Mouse (Mus musculus): Measurements from ENCODE around the gene Tmem140. TPM values are rescaled to one million over a fixed set of nuclear protein-coding genes. Genes with fewer than 3 reads are reported as not detected.
A peak's percentile ranks its signal among the peaks of the same experiment; 100 is the strongest.

Gene Tmem140
- total RNA-seq (2017): 4.9 and 5.9 TPM in 2 replicates

DNA sequence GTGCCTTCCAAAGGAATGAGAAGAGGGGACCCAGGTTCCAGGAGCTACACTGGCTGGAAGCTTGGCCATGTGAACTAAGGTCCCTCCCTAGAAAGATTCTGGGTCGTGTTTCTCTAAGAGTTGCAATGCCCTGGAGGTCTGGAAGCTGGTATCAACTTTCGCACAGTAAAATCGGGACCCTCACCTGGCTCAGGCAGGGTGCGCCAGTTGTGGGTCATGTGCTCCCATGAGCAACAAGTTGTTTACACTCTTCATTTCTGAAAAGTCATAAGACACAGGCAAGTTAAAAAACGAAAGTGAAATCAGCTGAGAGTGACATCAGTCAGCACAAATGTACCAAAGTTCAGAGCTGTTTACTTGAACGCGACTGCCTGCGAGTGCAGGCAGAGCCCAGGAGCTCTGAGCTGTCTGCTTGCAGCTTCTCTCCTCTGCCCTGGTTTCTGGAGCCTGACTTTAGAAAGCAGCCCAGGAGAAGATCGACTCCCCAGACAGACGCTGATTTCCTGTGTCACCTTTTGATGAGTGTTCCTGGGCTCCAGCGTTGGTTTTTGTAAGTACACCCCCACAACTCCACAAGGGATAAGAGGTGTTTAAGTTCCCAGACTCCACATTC is at the start of gene Tmem140:
Tmem140 (plus strand) TSS at position 356 of the 613 bp plus-strand sequence.
- peak; percentile 57 to 71 for ATAC-seq (replicated peaks in 1 of 2; ENCODE audit: insufficient read depth in 1 of 2, low FRiP score in 2 of 2, low TSS enrichment in 1 of 2, low read depth in 1 of 2, poor library complexity in 2 of 2, severe bottlenecking in 2 of 2)

GRCm38 (mm10) chr6:34824406-34824805 is 38.5 kb upstream of the Tmem140 start:
- no peak for ATAC-seq (replicated peaks in 1 of 2; ENCODE audit: insufficient read depth in 1 of 2, low FRiP score in 2 of 2, low TSS enrichment in 1 of 2, low read depth in 1 of 2, poor library complexity in 2 of 2, severe bottlenecking in 2 of 2)

DNA sequence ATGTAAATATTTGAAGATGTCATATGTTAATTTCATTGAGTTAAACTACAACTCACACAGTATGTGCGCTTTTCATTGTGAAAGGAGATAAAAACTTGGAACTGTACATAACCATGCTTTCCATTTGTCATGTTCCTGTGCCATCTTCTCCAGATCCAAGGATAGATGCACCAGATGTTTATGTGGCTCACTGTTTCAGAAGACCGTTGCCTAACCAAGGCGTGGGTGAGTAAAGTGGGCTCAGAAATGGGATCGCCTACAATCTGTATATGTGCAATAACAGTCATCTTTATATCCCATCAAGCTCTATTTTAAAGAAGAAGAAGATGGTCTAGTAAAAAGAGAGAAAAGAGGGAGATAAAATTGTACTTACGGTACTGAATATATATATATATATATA is 30.6 kb upstream of the Tmem140 start:
- no peak for ATAC-seq (replicated peaks in 1 of 2; ENCODE audit: insufficient read depth in 1 of 2, low FRiP score in 2 of 2, low TSS enrichment in 1 of 2, low read depth in 1 of 2, poor library complexity in 2 of 2, severe bottlenecking in 2 of 2)

DNA sequence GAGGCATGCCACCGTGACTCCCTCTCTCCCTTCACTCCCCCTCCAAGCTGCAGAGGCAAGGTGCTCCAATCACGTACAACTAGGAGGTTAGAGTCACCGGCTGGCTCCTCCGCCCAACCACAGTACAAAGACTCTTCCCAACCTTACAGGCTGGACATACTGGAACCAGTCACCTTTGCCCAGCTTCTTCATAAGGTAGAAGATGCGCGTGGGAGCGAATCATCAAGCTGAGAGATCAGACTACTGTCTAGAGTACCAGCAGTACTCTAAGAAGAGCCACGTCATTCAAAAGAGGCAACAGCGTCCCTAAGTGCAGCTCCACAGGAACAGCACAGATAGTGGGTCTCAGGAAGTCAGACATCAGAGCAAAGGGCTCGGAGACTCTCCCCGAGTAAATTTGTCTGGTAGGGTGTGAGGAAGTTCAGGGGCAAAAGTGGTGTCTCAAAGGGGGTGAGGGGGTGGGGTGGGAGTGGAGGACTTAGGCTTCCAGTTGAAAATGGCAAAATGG is 1.3 kb upstream of the Tmem140 start:
- no peak for ATAC-seq (replicated peaks in 1 of 2; ENCODE audit: insufficient read depth in 1 of 2, low FRiP score in 2 of 2, low TSS enrichment in 1 of 2, low read depth in 1 of 2, poor library complexity in 2 of 2, severe bottlenecking in 2 of 2)

- ATAC-seq (replicated peaks in 1 of 2; ENCODE audit: insufficient read depth in 1 of 2, low FRiP score in 2 of 2, low TSS enrichment in 1 of 2, low read depth in 1 of 2, poor library complexity in 2 of 2, severe bottlenecking in 2 of 2): peak; percentile 56 to 65; a peak in 3 of 4 replicates
Observed at GRCm38 (mm10) chr6:34862381-34862780, 565 bp upstream of the Tmem140 start.

- no peak for ATAC-seq (replicated peaks in 1 of 2; ENCODE audit: insufficient read depth in 1 of 2, low FRiP score in 2 of 2, low TSS enrichment in 1 of 2, low read depth in 1 of 2, poor library complexity in 2 of 2, severe bottlenecking in 2 of 2)
Observed at GRCm38 (mm10) chr6:34863786-34864514, 1.0 kb downstream of the Tmem140 start.

DNA sequence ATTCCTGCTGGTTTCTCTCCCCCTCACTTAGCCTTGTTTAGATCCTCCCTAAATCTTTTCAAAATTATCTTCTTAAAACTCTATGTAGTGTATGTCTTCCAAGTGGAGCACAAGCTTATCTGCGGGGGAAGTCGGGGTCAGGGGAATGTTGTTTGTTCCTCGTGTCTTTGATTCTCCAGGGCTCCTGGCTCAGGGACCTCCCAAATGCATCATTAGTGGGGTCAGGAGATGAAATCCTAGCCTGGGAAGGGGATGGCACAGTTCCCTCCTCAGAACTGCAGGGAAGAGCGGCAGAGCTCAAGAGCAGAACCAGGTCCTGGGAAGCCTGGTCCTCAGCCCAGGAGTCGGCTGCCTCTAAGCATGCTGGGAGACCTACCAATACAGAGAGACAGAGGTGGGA is 2.3 kb downstream of the Tmem140 start:
- ATAC-seq (replicated peaks in 1 of 2; ENCODE audit: insufficient read depth in 1 of 2, low FRiP score in 2 of 2, low TSS enrichment in 1 of 2, low read depth in 1 of 2, poor library complexity in 2 of 2, severe bottlenecking in 2 of 2): no peak

GRCm38 (mm10) chr6:34865711-34866593 is 3.0 kb downstream of the Tmem140 start:
- no peak for ATAC-seq (replicated peaks in 1 of 2; ENCODE audit: insufficient read depth in 1 of 2, low FRiP score in 2 of 2, low TSS enrichment in 1 of 2, low read depth in 1 of 2, poor library complexity in 2 of 2, severe bottlenecking in 2 of 2)

DNA sequence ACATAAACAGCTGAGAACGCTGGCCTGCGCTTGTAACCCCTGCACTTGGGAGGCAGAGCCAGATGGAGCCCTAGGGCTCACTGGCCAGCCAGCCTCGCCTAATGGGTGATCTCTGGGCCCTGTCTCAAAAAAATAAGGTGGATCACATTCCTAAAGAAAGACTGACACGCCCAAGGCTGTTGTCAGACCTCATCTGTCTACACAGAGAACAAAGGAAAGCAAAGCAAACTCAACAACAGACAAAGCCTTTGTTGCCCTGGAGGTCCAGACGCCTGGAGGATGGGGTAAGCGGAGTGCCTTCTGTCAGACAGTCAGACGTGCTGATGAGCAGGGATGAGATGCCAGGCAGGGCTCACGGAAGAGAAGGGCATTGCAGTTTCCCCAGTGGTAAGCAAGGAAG is 3.8 kb downstream of the Tmem140 start:
- no peak for ATAC-seq (replicated peaks in 1 of 2; ENCODE audit: insufficient read depth in 1 of 2, low FRiP score in 2 of 2, low TSS enrichment in 1 of 2, low read depth in 1 of 2, poor library complexity in 2 of 2, severe bottlenecking in 2 of 2)

GRCm38 (mm10) chr6:34867301-34867994 is 4.5 kb downstream of the Tmem140 start:
- ATAC-seq (replicated peaks in 1 of 2; ENCODE audit: insufficient read depth in 1 of 2, low FRiP score in 2 of 2, low TSS enrichment in 1 of 2, low read depth in 1 of 2, poor library complexity in 2 of 2, severe bottlenecking in 2 of 2): no peak

DNA sequence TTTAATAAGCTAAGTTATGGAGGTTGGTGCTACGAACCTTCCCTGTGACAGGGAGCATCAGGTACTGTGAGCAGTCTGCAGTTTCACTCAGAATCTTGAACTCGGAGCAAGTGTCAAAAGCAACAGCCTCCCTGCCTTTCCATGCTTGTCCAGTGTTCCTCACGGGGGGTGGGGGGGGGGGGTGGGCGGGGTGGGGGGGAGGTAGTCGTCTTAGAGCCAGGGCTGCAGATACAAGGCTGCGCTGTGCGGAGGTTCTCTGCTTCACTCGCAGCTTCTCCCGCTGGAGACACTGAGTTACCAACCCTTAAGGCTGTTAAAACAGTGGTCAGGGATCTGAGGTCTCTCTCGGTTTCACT is 5.0 kb downstream of the Tmem140 start:
- no peak for ATAC-seq (replicated peaks in 1 of 2; ENCODE audit: insufficient read depth in 1 of 2, low FRiP score in 2 of 2, low TSS enrichment in 1 of 2, low read depth in 1 of 2, poor library complexity in 2 of 2, severe bottlenecking in 2 of 2)

GRCm38 (mm10) chr6:34868507-34869217 is 5.7 kb downstream of the Tmem140 start:
- ATAC-seq (replicated peaks in 1 of 2; ENCODE audit: insufficient read depth in 1 of 2, low FRiP score in 2 of 2, low TSS enrichment in 1 of 2, low read depth in 1 of 2, poor library complexity in 2 of 2, severe bottlenecking in 2 of 2): no peak

GRCm38 (mm10) chr6:34869225-34869915 is 6.4 kb downstream of the Tmem140 start:
- peak; percentile 79 to 83 for ATAC-seq (replicated peaks in 1 of 2; ENCODE audit: insufficient read depth in 1 of 2, low FRiP score in 2 of 2, low TSS enrichment in 1 of 2, low read depth in 1 of 2, poor library complexity in 2 of 2, severe bottlenecking in 2 of 2)

- no peak for ATAC-seq (replicated peaks in 1 of 2; ENCODE audit: insufficient read depth in 1 of 2, low FRiP score in 2 of 2, low TSS enrichment in 1 of 2, low read depth in 1 of 2, poor library complexity in 2 of 2, severe bottlenecking in 2 of 2)
Observed at GRCm38 (mm10) chr6:34870136-34870535, 7.2 kb downstream of the Tmem140 start.

DNA sequence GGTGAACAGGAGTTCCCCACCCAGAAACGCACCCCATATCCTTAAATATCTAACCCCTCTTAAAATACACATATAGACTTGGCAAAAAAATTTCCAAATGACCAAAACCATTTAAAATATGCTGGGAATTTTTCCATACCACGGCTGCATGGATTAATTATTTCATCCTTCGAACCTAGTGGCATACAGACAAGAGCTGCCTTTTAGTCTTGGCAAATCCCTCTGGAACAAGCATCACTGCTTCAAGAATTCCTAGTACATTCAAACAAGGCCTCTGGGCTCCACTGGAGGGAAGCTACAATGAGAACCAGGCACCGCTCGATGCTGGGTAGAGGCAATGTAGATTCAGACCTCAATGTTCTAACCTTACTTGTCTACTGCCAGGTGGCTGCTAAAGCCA is 7.8 kb downstream of the Tmem140 start:
- ATAC-seq (replicated peaks in 1 of 2; ENCODE audit: insufficient read depth in 1 of 2, low FRiP score in 2 of 2, low TSS enrichment in 1 of 2, low read depth in 1 of 2, poor library complexity in 2 of 2, severe bottlenecking in 2 of 2): no peak

DNA sequence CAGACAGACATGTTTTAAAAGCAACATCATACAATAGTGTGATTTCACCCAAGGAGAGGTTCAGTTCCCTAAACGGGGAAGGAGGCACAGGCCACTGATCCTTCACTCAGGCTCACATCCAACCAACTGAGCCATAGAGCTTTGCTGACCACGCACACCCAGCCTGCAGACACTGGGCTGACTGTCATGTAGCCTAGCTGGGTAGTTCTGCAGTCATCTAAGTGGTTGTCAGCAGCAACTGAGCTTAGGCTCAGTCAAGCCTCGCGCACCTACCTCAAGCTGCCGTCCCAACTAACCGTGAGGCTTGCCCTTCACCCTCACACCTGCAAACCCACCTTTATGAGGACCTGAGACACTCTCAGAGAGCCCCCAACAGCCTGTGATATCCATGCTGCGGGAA is 9.0 kb downstream of the Tmem140 start:
- no peak for ATAC-seq (replicated peaks in 1 of 2; ENCODE audit: insufficient read depth in 1 of 2, low FRiP score in 2 of 2, low TSS enrichment in 1 of 2, low read depth in 1 of 2, poor library complexity in 2 of 2, severe bottlenecking in 2 of 2)

Measured in hematopoietic stem cell, adult 5-6 weeks (primary cell).